Mouse (Mus musculus) ovary, adult 18-20 months (tissue): ENCODE measurements around the gene Olfr122.

Experiments
- DNase-seq: peaks from one replicate; pipeline ENCODE4 v3.0.0; 2022; ENCODE audit warnings: low spot score, mixed read lengths

Olfr122 gene

DNA sequence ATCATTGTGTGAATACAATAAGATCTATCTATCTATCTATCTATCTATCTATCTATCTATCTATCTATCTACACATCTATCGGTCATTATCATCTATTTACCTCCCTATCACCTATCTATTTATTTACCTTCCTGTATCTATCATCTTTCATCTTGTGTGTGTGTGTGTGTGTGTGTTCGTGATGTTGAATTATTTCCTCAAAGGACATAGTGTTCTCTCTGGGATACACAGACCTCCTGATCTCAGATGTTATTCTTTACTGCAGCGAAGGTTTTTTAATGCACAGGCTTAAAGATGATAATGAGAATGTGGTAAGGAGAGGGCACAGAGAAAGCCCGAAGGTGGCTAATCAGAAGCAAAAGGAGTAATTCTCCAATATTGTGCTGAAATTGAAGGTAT, at the start of gene Olfr122:
Gene Olfr122, plus strand, starts transcription at position 301 of the 400 bp plus-strand sequence.
- no peak for DNase-seq

DNA sequence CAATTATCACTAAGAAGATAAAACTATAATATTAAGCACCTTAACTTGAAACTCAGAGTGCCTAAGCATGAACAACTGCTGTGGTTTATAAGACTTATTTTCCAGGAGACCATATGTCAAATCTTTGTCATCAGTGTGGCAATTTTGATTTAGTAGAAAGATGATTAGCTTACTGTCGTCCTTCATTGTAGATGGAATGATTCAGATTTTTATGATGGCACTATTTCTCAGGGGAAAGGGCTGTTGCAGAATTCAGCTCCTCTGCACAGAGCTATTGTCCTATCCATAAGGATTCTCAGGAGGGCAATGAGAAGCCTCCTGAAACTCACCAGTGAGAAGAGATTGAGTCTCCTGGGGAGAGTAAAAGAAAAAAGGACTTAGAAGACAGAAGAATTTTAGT, 46.9 kb upstream of the Olfr122 start, which contains the start of gene Olfr120:
Gene Olfr120, plus strand, starts transcription at position 301 of the 400 bp plus-strand sequence.
- DNase-seq, result no peak

DNA sequence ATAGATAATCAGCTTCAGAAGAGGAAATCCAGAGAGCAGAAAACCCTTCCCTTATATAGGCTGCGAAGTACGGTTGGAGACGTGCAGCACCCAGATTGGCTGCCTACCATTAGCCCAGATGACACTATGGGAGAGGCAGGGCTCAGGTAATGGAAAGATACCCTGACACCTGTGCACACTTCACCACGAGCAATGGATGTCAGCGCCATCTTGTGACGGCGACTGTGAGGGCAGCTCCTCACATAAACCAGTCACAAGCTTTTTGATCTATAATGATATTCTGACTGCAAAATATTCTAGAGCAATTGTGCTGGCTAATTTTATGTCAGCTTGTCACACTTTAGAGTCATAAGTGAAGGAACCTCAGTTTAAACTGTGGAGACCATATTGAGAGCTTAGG, 30.3 kb upstream of the Olfr122 start:
- DNase-seq, result no peak

DNA sequence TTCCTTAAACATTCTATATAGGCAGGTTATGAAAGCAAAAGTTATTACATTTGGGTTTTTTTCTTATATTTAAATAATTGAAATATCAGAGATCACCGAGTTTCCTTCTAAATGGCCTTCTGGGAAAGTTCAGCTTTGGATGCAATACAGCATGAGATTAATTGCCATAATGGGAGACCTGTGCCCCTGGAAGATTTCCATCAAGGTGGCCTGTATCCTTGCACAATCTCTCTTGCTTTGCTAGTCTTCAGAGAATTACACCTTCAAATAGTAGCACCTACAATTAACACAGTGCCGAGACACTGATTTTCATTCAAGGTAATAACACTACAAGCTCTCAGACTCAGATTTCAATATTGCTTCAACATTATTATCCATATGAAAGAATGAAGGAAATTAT, 24.8 kb downstream of the Olfr122 start, which contains the start of gene Olfr123:
Gene Olfr123, plus strand, starts transcription at position 301 of the 400 bp plus-strand sequence.
- DNase-seq, result no peak

DNA sequence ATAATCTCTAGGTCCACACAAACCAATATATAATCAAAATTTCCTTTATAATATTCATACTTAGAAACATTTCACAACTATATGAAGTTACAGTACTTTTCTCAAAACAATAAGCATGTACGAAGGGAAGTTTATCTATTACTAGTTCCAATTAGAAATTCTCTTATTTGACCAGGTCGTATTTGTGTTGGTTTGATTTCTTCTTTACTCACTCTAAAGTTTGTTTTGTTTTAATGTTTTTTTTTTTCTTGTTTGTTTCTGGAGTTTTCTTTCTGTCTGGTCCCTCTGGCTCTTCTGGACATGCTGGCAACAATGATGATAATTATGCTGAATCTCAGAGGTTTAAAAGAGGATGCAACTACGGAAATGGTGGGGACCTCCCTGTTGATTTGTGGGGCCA, 31.2 kb downstream of the Olfr122 start, which contains the start of gene Olfr124:
Gene Olfr124, plus strand, starts transcription at position 301 of the 400 bp plus-strand sequence.
- no peak for DNase-seq
